Mouse (Mus musculus) urinary bladder, postnatal 25 days (tissue): ENCODE measurements at regions not wholly inside any gene's neighbourhood (a gene's known extent, or its start where the extent isn't known, plus 50 kb on each side); places are given as distances from the start of the nearest gene placed in this dataset.

Experiments
- DNase-seq: peaks from one replicate; pipeline ENCODE4 v3.0.0; 2022; ENCODE audit warnings: low spot score

DNA sequence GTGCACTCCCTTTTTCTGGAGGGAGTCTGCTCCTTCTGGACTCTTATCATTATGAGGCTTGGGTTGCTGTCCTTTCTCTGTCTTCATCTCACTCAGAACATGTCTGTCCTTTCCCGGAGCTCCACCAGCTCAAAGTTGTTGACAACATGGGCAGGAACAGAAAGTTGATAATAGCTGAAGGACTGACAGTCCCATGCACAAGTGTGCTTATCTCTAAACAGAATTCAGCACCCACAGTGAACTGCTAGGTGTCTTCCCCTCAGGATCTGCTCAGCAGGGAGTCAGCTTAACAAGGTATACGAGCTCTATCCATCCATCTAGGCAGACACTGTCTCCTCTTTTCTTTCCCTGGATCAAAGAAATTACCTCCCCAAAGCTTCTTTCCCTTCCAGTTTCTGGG, 89.2 kb upstream of the Rab11fip2 start:
- no peak for DNase-seq

DNA sequence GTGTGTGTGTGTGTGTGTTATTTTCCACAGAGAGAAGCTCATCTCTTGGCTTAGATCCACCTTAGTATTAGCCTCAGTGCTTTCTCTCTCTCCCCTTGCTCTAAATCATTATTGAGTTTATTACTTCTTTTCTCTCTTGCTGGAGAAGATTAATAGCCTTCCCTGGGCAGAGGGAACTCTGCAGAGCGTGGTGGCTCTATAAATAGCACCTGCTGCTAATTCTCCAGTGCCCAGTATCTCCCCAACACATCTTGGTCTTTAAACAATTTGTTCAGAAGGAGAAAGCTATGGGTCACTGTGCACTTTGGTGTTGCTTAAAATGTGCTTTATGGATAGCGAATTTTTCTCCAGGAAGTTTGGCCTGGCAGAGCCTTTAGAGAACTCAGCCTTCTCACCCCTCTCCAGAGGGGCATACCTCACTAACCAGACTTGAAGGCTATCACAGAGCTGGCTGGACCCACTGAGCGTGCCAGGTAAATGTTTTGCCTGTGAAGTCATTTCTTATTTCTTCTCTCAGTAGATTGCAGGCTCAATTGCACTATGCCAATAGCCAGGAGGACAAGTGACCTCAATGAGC, 86.8 kb upstream of the Rab11fip2 start:
- no peak for DNase-seq

DNA sequence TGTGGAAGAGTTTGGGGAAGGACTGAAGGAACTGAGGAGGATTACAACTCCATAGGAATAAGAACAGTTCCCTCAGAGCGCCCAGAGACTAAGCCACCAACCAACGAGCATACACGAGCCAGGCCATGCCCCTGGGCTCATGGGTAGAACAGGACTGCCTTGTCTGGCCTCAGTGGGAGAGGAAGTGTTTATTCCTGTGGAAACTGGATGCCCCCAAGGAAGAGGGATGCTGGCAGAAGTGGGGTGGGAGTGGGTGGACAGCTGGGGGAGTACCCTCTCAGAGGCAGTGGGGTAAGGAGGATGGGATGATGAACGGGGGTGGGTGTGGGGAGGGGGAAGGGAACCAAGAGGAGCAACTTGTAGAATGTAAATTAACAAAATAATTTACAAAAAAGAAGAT, 86.3 kb upstream of the Rab11fip2 start:
- no peak for DNase-seq

- no peak for DNase-seq
These were observed 72.3 kb upstream of the Rab11fip2 start for GRCm38 (mm10) chr19:60015614-60016300.

DNA sequence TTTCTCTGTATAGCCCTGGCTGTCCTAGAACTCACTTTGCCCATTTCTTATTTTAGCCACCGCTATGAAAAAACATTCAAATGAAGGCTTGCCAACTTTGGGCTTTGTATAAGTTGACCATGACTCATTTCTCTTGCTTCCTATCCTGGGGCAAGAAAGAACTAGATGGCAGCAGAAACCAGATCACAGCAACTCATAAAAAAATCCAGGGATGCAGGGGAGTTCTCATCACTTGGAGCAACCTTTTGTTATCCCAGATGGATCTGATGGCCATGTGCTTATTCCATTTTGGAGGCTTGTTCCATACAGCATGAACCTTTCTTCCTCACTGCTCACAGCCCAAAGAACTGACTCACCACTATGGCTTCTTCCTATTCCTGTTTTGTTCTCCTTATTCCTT, 52.1 kb upstream of the Rab11fip2 start:
- DNase-seq, result no peak
